17 mouse cellular contexts compared by ENCODE assay signal in genomic region chr4:76351201-76351979, GRCm38 (mm10).
DNase-seq lines count a peak whose midpoint lies in the region; ATAC-seq and TF ChIP-seq lines count a peak whose summit lies in the region.
"Had no signal": no experiment of that assay in that cellular context is flagged by ENCODE, and none has a peak within 500 bp of the region (broad histone marks: within the 10 kb centered on the region; RNA-seq: fewer than 3 reads in every experiment).

No protein-coding gene starts in this region.

- H3K9me3 ChIP-seq in lung, embryonic 14.5 days (ENCODE audit: low read depth, low read length) = no peaks in the 10 kb centered on the region
- no peaks in the 10 kb centered on the region for H3K9me3 ChIP-seq in stomach, embryonic 14.5 days (ENCODE audit: control insufficient read depth, low read depth, low read length)
- no peaks in the 10 kb centered on the region for H3K9me3 ChIP-seq in stomach, postnatal 0 days (ENCODE audit: control insufficient read depth, low read length)
- H3K9me3 ChIP-seq: forebrain, embryonic 15.5 days; G1E had no signal

- H3K36me3 ChIP-seq in lung, embryonic 14.5 days (ENCODE audit: insufficient read depth) = no peaks in the 10 kb centered on the region
- H3K36me3 ChIP-seq in stomach, embryonic 14.5 days (ENCODE audit: control insufficient read depth, insufficient read depth, low read length) = no peaks in the 10 kb centered on the region
- no peaks in the 10 kb centered on the region for H3K36me3 ChIP-seq in stomach, postnatal 0 days (ENCODE audit: control insufficient read depth, insufficient read depth, low read length)
- H3K36me3 ChIP-seq: forebrain, embryonic 15.5 days; G1E had no signal

- peak; percentile 51 for DNase-seq in embryo, embryonic 10 days (ENCODE audit: low spot score)
- DNase-seq in embryo, embryonic 9.5 days (ENCODE audit: extremely low spot score) = no peak
- DNase-seq in lung, embryonic 14.5 days = peak; percentile 13
- DNase-seq in lung, postnatal 4 days = no peak
- DNase-seq in stomach, postnatal 0 days (ENCODE audit: low spot score) = no peak
- DNase-seq in left cerebral cortex, adult 11 months (ENCODE audit: low spot score) = no peak
- DNase-seq in layer of hippocampus, postnatal 10 days (ENCODE audit: low spot score in 2 of 2) = no peak
- DNase-seq: cerebellum, adult 9-10 months; kidney, adult 9 months; lung, postnatal 10 days; thymus, postnatal 4 days had no signal

- H3K9ac ChIP-seq in lung, embryonic 14.5 days = no peak overlapping the region
- H3K9ac ChIP-seq in stomach, embryonic 14.5 days (replicated peaks; ENCODE audit: low read depth, low read length) = no peak overlapping the region
- H3K9ac ChIP-seq in stomach, postnatal 0 days (ENCODE audit: low read length) = no peak overlapping the region
- H3K9ac ChIP-seq: forebrain, embryonic 15.5 days had no signal

- TF ChIP-seq CTCF in lung, embryonic 14.5 days (IDR thresholded peaks at IDR 0.05; ENCODE audit: low read depth) = no peak
- TF ChIP-seq CTCF in stomach, postnatal 0 days (IDR thresholded peaks at IDR 0.05; ENCODE audit: low read depth) = no peak

- 30% methylated on average over 8 of the region's 8 CpGs for WGBS in lung, embryonic 14.5 days
- 41% methylated on average over 8 of the region's 8 CpGs for WGBS in stomach, embryonic 14.5 days
- 52% methylated on average over 8 of the region's 8 CpGs for WGBS in stomach, postnatal 0 days

- H3K27ac ChIP-seq in lung, embryonic 14.5 days (ENCODE audit: low read depth) = no peak overlapping the region
- H3K27ac ChIP-seq in stomach, embryonic 14.5 days (ENCODE audit: low read length) = 0 out of 2 replicates have a peak overlapping the region, but pooled peaks have one; percentile 15
- no peak overlapping the region for H3K27ac ChIP-seq in stomach, postnatal 0 days (replicated peaks)
- H3K27ac ChIP-seq: forebrain, embryonic 15.5 days had no signal

- no peak overlapping the region for H3K4me3 ChIP-seq in lung, embryonic 14.5 days (ENCODE audit: low read depth, low read length)
- no peak overlapping the region for H3K4me3 ChIP-seq in stomach, embryonic 14.5 days (ENCODE audit: low read depth, low read length)
- H3K4me3 ChIP-seq in stomach, postnatal 0 days (ENCODE audit: low read depth, low read length) = no peak overlapping the region
- H3K4me3 ChIP-seq: forebrain, embryonic 15.5 days had no signal

- H3K4me2 ChIP-seq in lung, embryonic 14.5 days = no peak overlapping the region
- H3K4me2 ChIP-seq in stomach, embryonic 14.5 days (replicated peaks; ENCODE audit: low read depth, low read length) = no peak overlapping the region
- no peak overlapping the region for H3K4me2 ChIP-seq in stomach, postnatal 0 days (replicated peaks; ENCODE audit: low read depth)
- H3K4me2 ChIP-seq: forebrain, embryonic 15.5 days; heart, embryonic 11.5 days; liver, embryonic 11.5 days had no signal

- no peaks in the 10 kb centered on the region for H3K27me3 ChIP-seq in lung, embryonic 14.5 days (ENCODE audit: insufficient read depth, low read length)
- no peaks in the 10 kb centered on the region for H3K27me3 ChIP-seq in stomach, embryonic 14.5 days (ENCODE audit: control insufficient read depth, insufficient read depth, low read length)
- H3K27me3 ChIP-seq in stomach, postnatal 0 days (ENCODE audit: control insufficient read depth, insufficient read depth, low read length) = no peaks in the 10 kb centered on the region
- H3K27me3 ChIP-seq: forebrain, embryonic 15.5 days had no signal

- ATAC-seq in lung, embryonic 14.5 days (ENCODE audit: insufficient read depth) = peak; percentile 60; the same call in 1 of the 2 replicates
- ATAC-seq in stomach, embryonic 14.5 days (ENCODE audit: insufficient number of reproducible peaks, insufficient read depth, low FRiP score, low read depth) = no peak
- ATAC-seq in stomach, postnatal 0 days (ENCODE audit: low FRiP score, low TSS enrichment) = no peak
- ATAC-seq: CD4-positive, CD25-positive, alpha-beta regulatory T cell, adult 4 months; forebrain, embryonic 15.5 days had no signal

- H3K4me1 ChIP-seq in lung, embryonic 14.5 days (ENCODE audit: insufficient read depth) = no peaks in the 10 kb centered on the region; the same call in 1 of the 2 replicates
- peaks cover 13% of the 10 kb centered on the region; the same call in 1 of the 2 replicates for H3K4me1 ChIP-seq in stomach, embryonic 14.5 days (ENCODE audit: control insufficient read depth, insufficient read depth, low read length)
- no peaks in the 10 kb centered on the region for H3K4me1 ChIP-seq in stomach, postnatal 0 days (replicated peaks; ENCODE audit: control insufficient read depth, insufficient read depth)

- TF ChIP-seq EP300 in stomach, postnatal 0 days (optimal IDR thresholded peaks at IDR 0.05) = no peak

Comparison
In these comparisons a context has a peak if more than half of its experiments do, and no peak if none do; other contexts are left out.
1. DNase-seq: peak in embryo, embryonic 10 days (single experiment) and lung, embryonic 14.5 days (single experiment); none in embryo, embryonic 9.5 days (single experiment), lung, postnatal 4 days (0 of 2), stomach, postnatal 0 days (single experiment), left cerebral cortex, adult 11 months (single experiment) and layer of hippocampus, postnatal 10 days (0 of 2).